Mouse (Mus musculus) embryonic fibroblast, embryonic 13.5 days (primary cell): ENCODE results near the gene Actg1. TPM values are rescaled to one million over a fixed set of nuclear protein-coding genes. Genes with fewer than 3 reads are reported as not detected.

ENCODE experiments used
- H3K27ac ChIP-seq: 2 replicates; pipeline ENCODE4 v1.5.1; 2012; ENCODE audit warnings: low read length, control low read depth, inconsistent platforms; ENCODE audit not compliant: insufficient read depth
- H3K4me1 ChIP-seq: 2 replicates; pipeline ENCODE4 v1.6.1; 2011; ENCODE audit warnings: low read length; ENCODE audit not compliant: control insufficient read depth, insufficient read depth
- H3K4me3 ChIP-seq: 2 replicates; pipeline ENCODE4 v1.5.1; 2011; ENCODE audit warnings: mild to moderate bottlenecking, control low read depth, low read length; ENCODE audit not compliant: insufficient read depth
- CTCF ChIP-seq: IDR thresholded peaks from 2 replicates; pipeline ENCODE4 v1.5.1; 2011; ENCODE audit warnings: mild to moderate bottlenecking, control low read depth, low read length, moderate library complexity, borderline replicate concordance; ENCODE audit not compliant: insufficient read depth
- POLR2A ChIP-seq: IDR thresholded peaks from 2 replicates; pipeline ENCODE4 v1.6.1; 2011; ENCODE audit warnings: low read depth, mild to moderate bottlenecking, control low read depth, low read length, moderate library complexity
- polyA plus RNA-seq: library from polyadenylated mRNA; stranded (reverse); fragments of >200 nt; gene quantifications from 2 replicates; pipeline ENCODE4 v1.2.4, GENCODE M21; 2011; ENCODE audit warnings: low read depth; ENCODE audit not compliant: missing spikeins, insufficient read length

Gene Actg1
- polyA plus RNA-seq, 1 experiment = 5,586 TPM

DNA sequence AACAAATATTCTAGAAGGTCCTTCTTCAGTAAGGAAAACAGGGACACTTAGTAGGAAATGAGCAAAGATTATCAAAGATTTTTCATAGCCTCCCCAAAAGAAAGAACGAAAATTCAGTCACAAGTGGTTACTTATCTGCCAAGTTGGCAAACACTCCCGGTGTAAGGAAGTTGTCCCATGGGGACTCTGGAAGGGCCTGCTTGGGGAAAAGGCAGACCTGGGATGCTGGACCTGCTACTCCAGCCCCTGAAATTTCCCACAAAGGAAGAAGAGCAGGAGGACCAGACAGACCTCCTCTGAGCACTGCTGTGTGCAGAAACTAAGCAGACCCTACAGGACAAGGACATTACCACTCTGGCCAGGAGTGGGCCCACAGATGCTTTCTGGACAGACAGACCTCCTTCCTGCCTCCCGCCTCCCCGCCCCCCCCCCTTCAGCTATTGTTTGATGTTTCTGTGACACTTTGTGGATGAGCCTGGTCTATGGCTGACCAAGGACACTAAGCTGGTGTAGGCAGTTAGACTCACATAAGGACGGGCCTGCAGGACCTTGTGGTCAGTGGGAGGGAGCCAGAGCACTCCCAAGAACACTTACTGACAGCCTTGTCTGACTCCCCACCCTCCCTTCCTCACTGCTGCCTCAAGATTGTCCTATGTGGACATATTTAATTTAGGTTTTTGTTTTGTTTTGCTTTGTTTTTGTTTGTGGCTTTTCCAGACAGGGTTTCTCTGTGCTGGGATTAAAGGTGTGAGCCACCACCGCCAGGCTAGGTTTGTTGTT is 34.2 kb downstream of the Actg1 start:
- Histone ChIP-seq H3K4me3 (no peak overlapping the region), H3K27ac (no peak overlapping the region), H3K4me1 (peaks cover 3% of the 10 kb centered on the region; the same call in 1 of the 2 replicates)
- TF ChIP-seq POLR2A (no peak), CTCF (no peak)

GRCm38 (mm10) chr11:120312069-120312468 is 36.3 kb downstream of the Actg1 start:
- Histone ChIP-seq H3K27ac (no peak overlapping the region), H3K4me1 (peaks cover 6% of the 10 kb centered on the region), H3K4me3 (no peak overlapping the region)
- TF ChIP-seq POLR2A = no peak
- no peak for TF ChIP-seq CTCF

DNA sequence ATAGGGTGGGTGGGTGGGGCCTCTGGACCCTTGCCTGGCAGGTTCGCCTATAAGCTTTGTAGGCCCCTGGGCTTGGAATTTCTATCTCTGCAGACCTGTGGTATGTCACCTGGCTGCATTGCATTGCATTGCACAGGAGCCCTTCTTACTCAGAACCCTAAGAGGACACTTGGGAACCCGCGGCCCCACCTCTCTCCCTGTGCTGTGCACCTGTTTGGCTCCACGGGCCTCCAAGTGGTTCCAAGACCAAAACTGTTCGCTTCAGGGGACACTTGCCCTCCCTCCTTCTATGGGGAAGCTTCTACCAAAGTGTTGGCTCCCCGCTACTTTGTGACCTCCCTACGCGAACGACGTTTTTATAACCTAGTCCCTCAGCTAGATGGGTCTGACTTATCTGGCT is 36.8 kb downstream of the Actg1 start:
- Histone ChIP-seq H3K27ac (no peak overlapping the region), H3K4me1 (peaks cover 6% of the 10 kb centered on the region), H3K4me3 (no peak overlapping the region)
- no peak for TF ChIP-seq CTCF
- TF ChIP-seq POLR2A = no peak

GRCm38 (mm10) chr11:120310813-120311312 is 37.5 kb downstream of the Actg1 start:
- TF ChIP-seq CTCF = no peak
- TF ChIP-seq POLR2A = peak; percentile 78
- Histone ChIP-seq H3K4me3 (peak overlapping the region; percentile 23), H3K4me1 (peaks cover 6% of the 10 kb centered on the region), H3K27ac (peak overlapping the region; percentile 65)

GRCm38 (mm10) chr11:120308441-120309320 is 39.7 kb downstream of the Actg1 start:
- H3K4me1 ChIP-seq = peaks cover 3% of the 10 kb centered on the region; the same call in 1 of the 2 replicates
- no peak overlapping the region for H3K27ac ChIP-seq
- no peak overlapping the region for H3K4me3 ChIP-seq
- no peak for TF ChIP-seq POLR2A
- TF ChIP-seq CTCF = no peak

DNA sequence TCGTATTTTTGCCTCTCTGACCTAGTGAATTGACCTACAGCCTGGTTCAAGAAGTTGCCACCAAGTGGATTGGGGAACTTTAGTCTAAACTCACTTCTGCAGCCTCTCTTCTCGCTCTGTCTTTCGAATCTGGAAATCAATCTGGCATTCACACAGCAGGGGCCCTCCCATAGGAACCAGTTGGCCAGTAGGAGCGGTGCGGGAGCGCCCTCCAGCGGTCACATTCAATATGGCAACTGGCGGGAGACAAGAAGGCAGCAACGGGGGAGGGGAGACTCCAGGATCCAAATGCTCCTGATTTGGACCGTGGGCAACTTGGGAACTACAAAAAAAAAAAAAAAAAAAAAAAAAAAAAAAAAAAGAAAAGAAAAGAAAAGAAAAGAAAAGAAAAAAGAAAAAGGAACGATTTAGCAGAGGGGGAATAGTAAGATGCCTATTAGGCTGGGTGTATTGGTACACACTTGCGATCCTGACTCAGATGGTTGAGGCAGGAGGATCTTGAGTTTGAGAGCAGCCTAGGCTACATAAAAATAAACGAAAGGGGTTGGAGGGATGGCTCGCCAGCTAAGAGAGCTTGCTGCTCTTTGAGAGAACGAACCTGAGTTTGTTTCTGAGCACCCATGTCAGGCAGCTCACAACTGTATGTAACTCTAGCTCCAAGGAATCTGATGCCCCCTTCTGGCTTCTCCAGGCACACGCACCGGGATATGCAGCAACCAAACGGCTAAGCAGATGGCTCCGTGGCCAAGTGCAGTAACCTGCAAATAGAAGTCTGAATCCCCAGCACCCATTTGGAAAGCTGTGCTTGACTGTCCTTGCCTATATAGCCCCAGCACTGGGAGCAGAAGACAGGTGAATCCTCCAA is 40.5 kb downstream of the Actg1 start:
- Histone ChIP-seq H3K4me1 (peaks cover 3% of the 10 kb centered on the region; the same call in 1 of the 2 replicates), H3K4me3 (no peak overlapping the region), H3K27ac (no peak overlapping the region)
- peak; percentile 84 for TF ChIP-seq CTCF
- no peak for TF ChIP-seq POLR2A

GRCm38 (mm10) chr11:120307132-120307413 is 41.3 kb downstream of the Actg1 start:
- no peak for TF ChIP-seq CTCF
- no peak for TF ChIP-seq POLR2A
- peaks cover 3% of the 10 kb centered on the region; the same call in 1 of the 2 replicates for H3K4me1 ChIP-seq
- H3K4me3 ChIP-seq = no peak overlapping the region
- no peak overlapping the region for H3K27ac ChIP-seq

GRCm38 (mm10) chr11:120306366-120307131 is 41.8 kb downstream of the Actg1 start:
- H3K4me1 ChIP-seq = peaks cover 3% of the 10 kb centered on the region; the same call in 1 of the 2 replicates
- no peak for TF ChIP-seq POLR2A
- TF ChIP-seq CTCF = no peak
- no peak overlapping the region for H3K27ac ChIP-seq
- H3K4me3 ChIP-seq = no peak overlapping the region
